Mouse (Mus musculus) stomach, embryonic 16.5 days (tissue): ENCODE results near the gene 9930111J21Rik1. TPM values are rescaled to one million over a fixed set of nuclear protein-coding genes. Genes with fewer than 3 reads are reported as not detected.
"Not testable (repeated sequence)": the region's sequence is repeated elsewhere in the genome, so short reads cannot be mapped to it uniquely, and the experiment has no call there.

Experiments used
- ATAC-seq: fragments of 200-750 bp; cut with Nextera tagmentation; 2 replicates; pipeline ENCODE4 v1.8.0; 2017; ENCODE audit warnings: moderate number of reproducible peaks, moderate TSS enrichment; ENCODE audit not compliant: insufficient read depth, low FRiP score
- H3K27ac ChIP-seq: fragments of 300-500 bp; sonication (generic); 2 replicates; pipeline ENCODE4 v1.5.1; 2014; ENCODE audit warnings: low read length
- H3K27me3 ChIP-seq: fragments of 300-500 bp; sonication (generic); 2 replicates; pipeline ENCODE4 v1.6.1; 2014; ENCODE audit warnings: low read length, control low read depth, mixed read lengths; ENCODE audit not compliant: control insufficient read depth, insufficient read depth
- H3K36me3 ChIP-seq: fragments of 300-500 bp; sonication (generic); 2 replicates; pipeline ENCODE4 v1.6.1; 2014; ENCODE audit warnings: low read length; ENCODE audit not compliant: control insufficient read depth, insufficient read depth
- H3K4me1 ChIP-seq: fragments of 300-500 bp; sonication (generic); 2 replicates; pipeline ENCODE4 v1.6.1; 2014; ENCODE audit warnings: low read length, control low read depth, mixed read lengths; ENCODE audit not compliant: control insufficient read depth, insufficient read depth
- H3K4me2 ChIP-seq: fragments of 300-500 bp; sonication (generic); 2 replicates; pipeline ENCODE4 v1.6.1; 2014; ENCODE audit warnings: low read depth, low read length, mixed read lengths
- H3K4me3 ChIP-seq: fragments of 300-500 bp; sonication (generic); replicated peaks from 2 replicates; pipeline ENCODE4 v1.5.1; 2014; ENCODE audit warnings: mild to moderate bottlenecking, low read length
- H3K9ac ChIP-seq: fragments of 300-500 bp; sonication (generic); 2 replicates; pipeline ENCODE4 v1.6.1; 2014; ENCODE audit warnings: low read length
- H3K9me3 ChIP-seq: fragments of 300-500 bp; sonication (generic); replicated peaks from 2 replicates; pipeline ENCODE4 v1.6.1; 2016; ENCODE audit warnings: low read length, control low read depth; ENCODE audit not compliant: control insufficient read depth
- WGBS: fragments of 180-500 bp; shearing (Covaris S2); extraction: QIAGEN DNeasy Blood & Tissue Kit; methylation state at CpG from one replicate; pipeline ENCODE4 v1.1.7; 2014; 5-methylcytosine and 5-hydroxymethylcytosine counted together
- polyA plus RNA-seq: library from polyadenylated mRNA; unstranded; fragments of >200 nt; fragmentation: Nextera tagmentation; extraction: Ambion mirVana; gene quantifications from 2 replicates; pipeline ENCODE4 v1.2.1, GENCODE M21; 2015

9930111J21Rik1 gene
- polyA plus RNA-seq, 1 experiment from 2014 or later = 1.4 TPM

- not testable (repeated sequence) for H3K4me3 ChIP-seq, H3K4me1 ChIP-seq, H3K9me3 ChIP-seq, H3K4me2 ChIP-seq, H3K27me3 ChIP-seq, H3K27ac ChIP-seq, H3K36me3 ChIP-seq, H3K9ac ChIP-seq, ATAC-seq
- 73% methylated on average over 6 of the region's 6 CpGs for WGBS
These were observed 78.3 kb downstream of the 9930111J21Rik1 start for GRCm38 (mm10) chr11:48900654-48901566.

- no peak for ATAC-seq
- no peaks in the 10 kb centered on the region for H3K27me3 ChIP-seq
- 66% methylated on average over 2 of the region's 2 CpGs for whole genome bisulfite sequencing
- H3K4me3 ChIP-seq = no peak overlapping the region
- H3K4me2 ChIP-seq = no peak overlapping the region
- no peak overlapping the region for H3K27ac ChIP-seq
- H3K9ac ChIP-seq = no peak overlapping the region
- no peaks in the 10 kb centered on the region for H3K4me1 ChIP-seq
- H3K36me3 ChIP-seq = no peaks in the 10 kb centered on the region
- no peaks in the 10 kb centered on the region for H3K9me3 ChIP-seq
These were observed 80.3 kb downstream of the 9930111J21Rik1 start for GRCm38 (mm10) chr11:48898812-48899431.

Other genes with a start within 250 kb of the 9930111J21Rik1 start
- gene Rack1, start 179.1 kb downstream of the 9930111J21Rik1 start, polyA plus RNA-seq = 634 and 687 TPM in 2 replicates
- 4.6 and 5.7 TPM in 2 replicates for gene Trim41, start 162.0 kb downstream of the 9930111J21Rik1 start, polyA plus RNA-seq
- 1.7 and 2.6 TPM in 2 replicates for gene Trim7, start 153.3 kb downstream of the 9930111J21Rik1 start, polyA plus RNA-seq
- 0.98 and 1.5 TPM in 2 replicates for gene Gm12184, start 152.7 kb downstream of the 9930111J21Rik1 start, polyA plus RNA-seq
- 13.1 and 13.3 TPM in 2 replicates for gene Irgm1, start 107.7 kb downstream of the 9930111J21Rik1 start, polyA plus RNA-seq
- gene Gm5431, start 77.2 kb downstream of the 9930111J21Rik1 start, polyA plus RNA-seq = 0.32 and 0.36 TPM in 2 replicates
- 3.2 and 10.3 TPM in 2 replicates for gene Psme2b, start 33.2 kb downstream of the 9930111J21Rik1 start, polyA plus RNA-seq
- not detected in 2 replicates for gene Olfr56, start 509 bp downstream of the 9930111J21Rik1 start, polyA plus RNA-seq
- gene Gm12185, start 12.8 kb upstream of the 9930111J21Rik1 start, polyA plus RNA-seq = not detected in 2 replicates
- gene Tgtp1, start 14.8 kb upstream of the 9930111J21Rik1 start, polyA plus RNA-seq = 2.3 TPM in 2 replicates
- 1.1 and 1.3 TPM in 2 replicates for gene 9930111J21Rik2, start 71.8 kb upstream of the 9930111J21Rik1 start, polyA plus RNA-seq
- gene Tgtp2, start 84.8 kb upstream of the 9930111J21Rik1 start, polyA plus RNA-seq = 0.41 TPM in 1 of 2 replicates, not detected in the other
- 1.8 and 2.7 TPM in 2 replicates for gene Ifi47, start 97.2 kb upstream of the 9930111J21Rik1 start, polyA plus RNA-seq
- gene Olfr1396, start 135.5 kb upstream of the 9930111J21Rik1 start, polyA plus RNA-seq = not detected in 2 replicates
- gene Olfr1395, start 162.9 kb upstream of the 9930111J21Rik1 start, polyA plus RNA-seq = not detected in 2 replicates
- not detected in 2 replicates for gene Olfr1394, start 175.0 kb upstream of the 9930111J21Rik1 start, polyA plus RNA-seq
- gene Btnl9, start 207.8 kb upstream of the 9930111J21Rik1 start, polyA plus RNA-seq = 1.2 and 2.1 TPM in 2 replicates
- gene Zfp62, start 223.9 kb upstream of the 9930111J21Rik1 start, polyA plus RNA-seq = 30.3 and 32.9 TPM in 2 replicates